ENCODE assay signal across 8 mouse cellular contexts in the genomic region with DNA sequence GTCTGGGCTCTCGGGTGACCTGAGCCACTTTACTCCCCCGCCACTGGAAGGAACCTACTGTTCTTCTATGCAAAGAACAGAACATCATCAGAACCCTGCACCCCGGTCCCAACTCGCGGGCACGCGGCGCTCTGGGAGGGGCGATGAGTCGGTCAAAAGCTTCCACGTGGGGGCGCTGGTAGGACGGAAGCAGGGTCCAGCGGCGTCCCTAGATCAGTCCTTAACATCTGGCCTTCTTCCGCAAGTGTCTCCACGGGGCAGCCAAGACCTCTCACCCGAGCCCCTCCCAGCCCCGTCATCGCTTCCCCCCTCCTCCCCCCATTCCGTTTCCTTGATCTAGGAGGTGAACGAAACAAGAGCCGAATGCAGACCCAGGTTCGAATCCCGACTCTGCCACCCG. TPM values are rescaled to one million over a fixed set of nuclear protein-coding genes. Genes with fewer than 3 reads are reported as not detected.
A peak's percentile ranks its signal among the peaks of the same experiment; 100 is the strongest.
DNase-seq lines count a peak whose midpoint lies in the region; ATAC-seq and TF ChIP-seq lines count a peak whose summit lies in the region.

No protein-coding gene starts in this region.

- peak overlapping the region; percentile 65 for H3K4me3 ChIP-seq in embryonic facial prominence, embryonic 10.5 days
- peak overlapping the region; percentile 61 for H3K4me3 ChIP-seq in limb, embryonic 15.5 days
- peak overlapping the region; percentile 56 for H3K4me3 ChIP-seq in midbrain, embryonic 16.5 days (ENCODE audit: low read depth, low read length)
- H3K4me3 ChIP-seq in spleen, adult 2 months (ENCODE audit: extremely low read depth, insufficient read depth, insufficient read length) = peak overlapping the region; percentile 70

- no peak for ATAC-seq in cerebellum, adult (ENCODE audit: insufficient number of reproducible peaks, low FRiP score, low TSS enrichment)
- peak; percentile 39 for ATAC-seq in granulocyte monocyte progenitor cell, adult 5-6 weeks (replicated peaks; ENCODE audit: poor library complexity, severe bottlenecking)
- ATAC-seq in limb, embryonic 15.5 days (ENCODE audit: insufficient number of reproducible peaks, low FRiP score, low TSS enrichment, low read depth) = peak; percentile 49
- ATAC-seq in midbrain, embryonic 16.5 days = peak; percentile 33; the same call in 1 of the 2 replicates

- peak overlapping the region; percentile 82 for H3K9ac ChIP-seq in limb, embryonic 15.5 days
- H3K9ac ChIP-seq in midbrain, embryonic 16.5 days (ENCODE audit: low read depth, low read length) = peak overlapping the region; percentile 74

- DNase-seq in cerebellum, adult 11 months = peak; percentile 39
- peak; percentile 89 for DNase-seq in embryonic facial prominence, embryonic 10.5 days (ENCODE audit: low spot score)
- peak; percentile 67 for DNase-seq in kidney, adult 11 months
- peak; percentile 55 to 86 for DNase-seq in spleen, adult 2 months (ENCODE audit: low read depth in 1 of 2, low spot score in 2 of 2)

- H3K9me3 ChIP-seq in embryonic facial prominence, embryonic 10.5 days = no peaks in the 10 kb centered on the region
- no peaks in the 10 kb centered on the region for H3K9me3 ChIP-seq in limb, embryonic 15.5 days
- H3K9me3 ChIP-seq in midbrain, embryonic 16.5 days (replicated peaks; ENCODE audit: control insufficient read depth, low read length, poor library complexity, severe bottlenecking) = no peaks in the 10 kb centered on the region

- H3K4me1 ChIP-seq in embryonic facial prominence, embryonic 10.5 days = peaks cover 25% of the 10 kb centered on the region
- H3K4me1 ChIP-seq in limb, embryonic 15.5 days = peaks cover 15% of the 10 kb centered on the region
- H3K4me1 ChIP-seq in midbrain, embryonic 16.5 days (ENCODE audit: control insufficient read depth, insufficient read depth, low read length) = peaks cover 13% of the 10 kb centered on the region
- peaks cover 15% of the 10 kb centered on the region for H3K4me1 ChIP-seq in spleen, adult 2 months (ENCODE audit: control insufficient read depth, insufficient read depth, insufficient read length)

- under 1% methylated on average over 26 of the region's 26 CpGs for WGBS in embryonic facial prominence, embryonic 10.5 days
- 1% methylated on average over 26 of the region's 26 CpGs for WGBS in limb, embryonic 15.5 days
- WGBS in midbrain, embryonic 16.5 days = 1% methylated on average over 26 of the region's 26 CpGs
- under 1% methylated on average over 26 of the region's 26 CpGs for WGBS in spleen, adult 2 months

- no peaks in the 10 kb centered on the region for H3K36me3 ChIP-seq in embryonic facial prominence, embryonic 10.5 days (replicated peaks)
- no peaks in the 10 kb centered on the region for H3K36me3 ChIP-seq in limb, embryonic 15.5 days
- no peaks in the 10 kb centered on the region for H3K36me3 ChIP-seq in midbrain, embryonic 16.5 days (ENCODE audit: control insufficient read depth, insufficient read depth, low read length)
- H3K36me3 ChIP-seq in spleen, adult 2 months (ENCODE audit: control insufficient read depth, insufficient read depth, low read length) = no peaks in the 10 kb centered on the region

- TF ChIP-seq POLR2A in spleen, adult 2 months (IDR thresholded peaks at IDR 0.05; ENCODE audit: low read depth, low read length) = no peak

- H3K27ac ChIP-seq in embryonic facial prominence, embryonic 10.5 days (replicated peaks) = peak overlapping the region; percentile 89
- H3K27ac ChIP-seq in limb, embryonic 15.5 days = peak overlapping the region; percentile 82
- no peak overlapping the region for H3K27ac ChIP-seq in midbrain, embryonic 16.5 days (ENCODE audit: low read length)
- H3K27ac ChIP-seq in spleen, adult 2 months (ENCODE audit: insufficient read depth, low read length) = peak overlapping the region; percentile 86

- 0 out of 2 replicates have a peak, but pooled peaks cover 17% of the 10 kb centered on the region for H3K27me3 ChIP-seq in embryonic facial prominence, embryonic 10.5 days (replicated peaks; ENCODE audit: low read depth, poor library complexity, severe bottlenecking)
- no peaks in the 10 kb centered on the region for H3K27me3 ChIP-seq in limb, embryonic 15.5 days
- no peaks in the 10 kb centered on the region for H3K27me3 ChIP-seq in midbrain, embryonic 16.5 days (ENCODE audit: control insufficient read depth, insufficient read depth, low read depth, low read length)
- H3K27me3 ChIP-seq in spleen, adult 2 months (ENCODE audit: control insufficient read depth, insufficient read depth, low read length) = no peaks in the 10 kb centered on the region

- peak overlapping the region; percentile 96 for H3K4me2 ChIP-seq in limb, embryonic 15.5 days
- peak overlapping the region; percentile 95 for H3K4me2 ChIP-seq in midbrain, embryonic 16.5 days (ENCODE audit: low read length)

- TF ChIP-seq CTCF in spleen, adult 2 months (IDR thresholded peaks at IDR 0.05; ENCODE audit: extremely low read depth, insufficient read depth, insufficient read length, insufficient replicate concordance) = peak; percentile 65

RNA-seq across cellular contexts. Expression of a gene that starts 2.8 kb away (rescaled TPM):
- polyA plus RNA-seq in embryonic facial prominence, embryonic 10.5 days (2016; fragmentation: Nextera tagmentation; extraction: Ambion mirVana) = 0.16 TPM in 1 of 2 replicates, not detected in the other
- not detected in 2 replicates for total RNA-seq in granulocyte monocyte progenitor cell, adult 5-6 weeks (2014; fragmentation: Nextera tagmentation)
- total RNA-seq in granulocyte monocyte progenitor cell, adult 5-6 weeks (2017) = not detected in 2 replicates
- 0.12 and 0.32 TPM in 2 replicates for polyA plus RNA-seq in limb, embryonic 15.5 days (2015; fragmentation: Nextera tagmentation; extraction: Ambion mirVana)
- polyA plus RNA-seq in midbrain, embryonic 16.5 days (2015; fragmentation: Nextera tagmentation; extraction: Ambion mirVana) = not detected in 2 replicates
- 0.40 and 0.44 TPM in 2 replicates for polyA plus RNA-seq in spleen, adult 2 months (2012; rRNA removed)

RNA-seq across cellular contexts. Expression of a gene that starts 51.6 kb away (rescaled TPM):
- polyA plus RNA-seq in embryonic facial prominence, embryonic 10.5 days (2016; fragmentation: Nextera tagmentation; extraction: Ambion mirVana) = 84.2 and 96.8 TPM in 2 replicates
- 75.0 and 78.0 TPM in 2 replicates for total RNA-seq in granulocyte monocyte progenitor cell, adult 5-6 weeks (2014; fragmentation: Nextera tagmentation)
- total RNA-seq in granulocyte monocyte progenitor cell, adult 5-6 weeks (2017) = 71.7 and 77.2 TPM in 2 replicates
- polyA plus RNA-seq in limb, embryonic 15.5 days (2015; fragmentation: Nextera tagmentation; extraction: Ambion mirVana) = 60.0 and 62.7 TPM in 2 replicates
- 65.8 and 69.1 TPM in 2 replicates for polyA plus RNA-seq in midbrain, embryonic 16.5 days (2015; fragmentation: Nextera tagmentation; extraction: Ambion mirVana)
- 25.2 and 29.4 TPM in 2 replicates for polyA plus RNA-seq in spleen, adult 2 months (2012; rRNA removed)

Comparison
In these comparisons a context has a peak if more than half of its experiments do, and no peak if none do; other contexts are left out.
1. DNase-seq: peak in every context shown above with its lines; median percentile 89 in embryonic facial prominence, embryonic 10.5 days; 70 in spleen, adult 2 months; 67 in kidney, adult 11 months; 39 in cerebellum, adult 11 months.